Mouse (Mus musculus) CH12F3 (cell line): ENCODE data around the gene Macrod2.

ENCODE experiments used
- in situ Hi-C: fragments of 300-500 bp; cut with MboI; formaldehyde crosslinking; loops from 2 replicates; pipeline ENCODE4 v1.14.3; 2020; ENCODE audit warnings: low sequenced_read_pairs

Macrod2 gene

DNA sequence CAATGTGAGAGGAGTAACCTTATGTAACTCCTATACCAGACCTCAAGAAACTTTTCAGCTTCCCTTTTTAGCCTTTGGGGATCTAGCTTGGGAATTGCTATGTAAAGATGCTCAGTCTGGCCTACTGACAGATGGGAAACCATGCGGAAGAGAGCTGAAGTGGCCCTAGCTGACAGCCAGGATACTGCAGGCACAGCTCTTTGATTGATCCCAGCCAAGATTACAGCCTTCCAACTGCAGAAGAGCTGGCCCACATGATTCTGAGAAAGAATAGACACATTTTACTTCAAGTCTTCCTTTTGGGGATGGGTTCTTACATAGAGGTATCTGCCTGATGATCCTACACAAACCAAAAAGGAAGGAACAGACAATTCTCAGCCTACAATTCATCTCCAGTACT lies 387.9 kb downstream of the Macrod2 start:
- in situ Hi-C loops, result no loop called here

DNA sequence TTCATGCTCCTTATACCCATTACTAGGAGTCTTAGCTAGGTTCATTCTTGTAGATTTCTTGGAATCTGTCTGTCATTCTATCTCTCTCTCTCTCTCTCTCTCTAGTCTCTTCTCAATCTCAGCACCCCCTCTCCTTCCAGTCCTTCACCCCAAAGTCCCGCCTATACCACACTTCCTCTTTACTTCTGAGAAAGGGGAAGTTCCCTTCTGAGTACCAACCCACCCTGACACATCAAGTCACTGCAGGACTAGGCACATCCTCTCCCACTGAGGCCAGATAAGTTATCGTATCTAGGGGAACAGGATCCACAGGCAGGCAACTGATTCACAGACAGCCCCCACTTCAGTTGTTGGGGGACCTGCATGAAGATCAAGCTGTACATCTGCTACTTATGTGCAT lies 389.5 kb downstream of the Macrod2 start:
- in situ Hi-C loops, result no loop called here

DNA sequence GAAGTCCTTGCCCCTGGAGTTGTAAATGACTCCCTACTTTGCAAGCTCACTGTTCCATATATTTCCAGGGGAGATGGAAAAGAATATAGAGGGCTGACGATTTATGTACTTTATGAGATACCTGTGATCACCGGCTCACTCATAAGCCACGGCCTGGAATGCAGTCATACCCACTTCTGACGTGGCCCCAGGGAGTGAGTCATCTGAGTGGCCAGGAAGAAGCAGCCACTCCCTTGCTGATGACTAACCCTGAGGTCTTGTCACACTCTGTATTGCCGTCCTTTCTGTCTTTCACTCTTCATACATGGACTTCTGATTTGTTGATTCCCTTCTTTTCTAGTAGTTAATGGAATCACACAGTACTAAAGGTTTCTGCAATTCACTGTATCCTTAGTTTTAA lies 395.3 kb downstream of the Macrod2 start:
- in situ Hi-C loops, result no loop called here

DNA sequence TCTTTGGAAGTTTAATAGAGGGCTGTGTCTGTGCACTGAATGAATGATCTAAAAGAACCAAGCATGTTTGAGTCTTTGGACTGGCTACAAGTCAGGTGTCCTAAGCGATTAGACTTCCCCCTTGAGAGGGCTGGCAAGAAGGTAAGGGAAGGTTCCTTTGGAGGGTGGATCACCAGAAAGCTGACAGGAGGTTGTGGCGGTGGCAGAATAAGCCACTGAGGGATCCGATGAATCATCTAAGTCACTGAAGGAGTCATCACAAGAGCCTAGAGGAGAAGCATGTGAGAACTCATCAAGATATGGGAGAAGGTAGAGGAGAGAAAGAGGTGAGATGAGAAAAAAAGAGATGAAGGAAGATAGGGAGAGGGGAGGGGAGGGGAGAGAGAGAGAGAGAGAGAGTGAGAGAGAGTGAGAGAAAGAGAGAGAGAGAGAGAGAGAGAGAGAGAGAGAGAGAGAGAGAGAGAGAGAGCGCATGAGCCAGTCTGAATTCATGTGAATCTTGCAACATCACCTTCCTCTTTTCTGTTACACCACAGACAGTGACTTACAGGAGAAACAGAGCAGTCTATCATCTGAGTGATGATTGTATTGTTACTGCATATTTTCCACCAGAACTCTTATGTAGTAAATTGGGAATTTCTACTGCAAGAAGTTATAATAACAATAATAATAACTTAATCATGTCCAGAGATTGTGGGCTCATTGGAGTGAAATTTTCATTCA lies 398.9 kb downstream of the Macrod2 start:
- in situ Hi-C loops, result no loop called here

DNA sequence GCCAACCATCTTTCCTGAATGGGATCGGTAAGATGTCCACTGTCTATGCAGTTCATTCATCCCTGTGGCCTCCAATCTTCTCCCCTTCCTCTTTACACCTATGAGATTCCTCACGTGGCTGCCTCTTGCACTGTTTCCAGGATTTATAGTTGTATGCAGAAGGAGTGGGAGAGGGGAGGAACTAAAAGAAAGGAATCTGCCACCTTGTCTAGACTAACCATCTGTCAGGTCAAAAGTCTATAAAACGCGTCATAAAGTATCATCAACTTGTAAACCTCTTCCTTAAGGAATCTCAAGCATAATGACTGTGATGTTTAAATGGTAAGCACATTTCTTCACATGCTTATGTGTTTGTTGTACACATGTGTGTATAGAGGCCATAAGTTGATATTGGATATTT lies 416.6 kb downstream of the Macrod2 start:
- in situ Hi-C loops, result no loop called here

DNA sequence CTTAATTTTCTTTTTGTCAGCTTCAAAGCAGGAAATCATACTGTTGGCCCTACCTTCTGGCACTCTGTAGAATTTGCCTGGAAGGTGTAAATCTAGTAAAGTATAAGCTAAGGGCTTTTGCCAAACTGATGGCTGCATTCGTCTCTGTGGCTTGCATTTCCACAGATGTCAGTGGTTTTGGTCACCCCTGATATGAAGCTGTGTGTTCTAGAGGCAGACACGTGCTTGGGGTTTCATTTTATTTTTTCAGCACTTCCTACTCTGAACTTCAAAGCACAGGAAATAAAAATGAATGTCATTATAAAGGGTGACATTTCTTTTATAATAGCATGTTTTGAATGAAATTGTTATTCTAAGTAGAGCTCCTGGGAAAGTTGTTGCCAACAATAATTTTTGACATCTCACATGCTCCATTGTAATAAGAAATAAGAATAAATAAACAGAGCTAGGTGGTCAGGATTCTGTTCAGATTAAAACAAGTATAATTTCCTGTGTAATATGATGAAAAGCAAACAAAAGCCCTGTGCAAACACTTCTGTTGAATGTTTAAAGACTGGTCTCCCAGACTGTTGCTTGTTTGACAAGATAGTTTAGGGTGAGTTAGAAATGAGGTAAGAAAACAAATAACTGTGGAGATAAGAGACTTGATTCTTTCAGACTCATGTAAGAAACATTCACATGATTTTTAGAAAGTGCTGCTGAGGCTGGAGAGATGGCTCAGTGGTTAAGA lies 424.4 kb downstream of the Macrod2 start:
- in situ Hi-C loops, result no loop called here

DNA sequence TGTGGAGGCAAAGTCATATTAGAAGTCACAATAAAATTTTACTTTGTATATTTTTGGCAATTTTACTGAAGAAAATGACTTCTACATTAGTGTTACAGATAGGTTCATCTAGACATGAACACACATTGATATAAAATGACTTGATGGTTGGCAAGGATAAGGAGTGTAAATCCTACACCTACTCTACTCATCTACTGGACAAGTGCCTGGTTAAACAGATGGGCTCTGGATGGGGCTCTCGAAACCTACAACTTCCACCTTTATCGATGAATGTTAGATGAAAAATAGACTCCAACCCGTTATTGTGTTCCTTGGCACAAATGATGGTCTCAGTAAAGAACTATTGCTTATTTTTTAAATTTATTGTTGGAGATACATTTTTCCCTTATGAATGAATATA lies 427.3 kb downstream of the Macrod2 start:
- in situ Hi-C loops, result no loop called here

DNA sequence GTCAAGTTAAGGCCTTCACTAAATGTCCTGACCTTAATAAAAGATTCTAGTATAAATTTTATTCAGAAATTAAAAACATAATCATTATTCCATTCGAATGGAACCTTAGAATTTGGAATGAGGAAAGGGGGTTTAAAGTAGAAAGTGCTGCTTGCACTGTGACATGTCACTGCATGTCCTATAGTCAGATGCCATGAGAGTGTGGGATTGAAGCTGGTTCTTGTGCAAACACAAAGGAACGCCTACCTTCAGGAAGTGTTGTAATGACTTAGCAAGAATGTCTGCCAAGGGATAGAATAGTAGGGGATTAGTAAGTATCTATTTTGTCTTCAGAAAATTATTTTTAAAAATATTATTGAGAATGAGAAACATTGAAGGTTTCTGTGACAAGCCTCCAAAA lies 431.1 kb downstream of the Macrod2 start:
- in situ Hi-C loops, result no loop called here

DNA sequence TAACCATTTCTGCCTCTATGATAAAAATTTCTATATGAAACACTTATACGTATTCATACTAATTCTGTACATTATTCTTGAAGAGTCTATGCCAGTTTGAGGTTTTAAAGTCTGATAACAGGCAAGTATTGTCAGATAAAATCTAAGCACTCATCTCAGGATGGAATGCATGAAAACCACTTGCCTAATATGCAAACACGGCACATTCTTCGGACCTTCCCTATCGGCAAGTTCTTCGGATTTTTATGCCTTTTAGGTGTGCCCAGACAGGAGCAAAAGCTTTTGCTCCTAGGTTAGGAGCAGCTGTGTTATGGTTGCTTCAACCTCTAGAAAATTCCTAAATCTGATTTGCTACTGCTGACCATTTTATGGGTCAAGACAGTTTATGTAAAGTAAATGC lies 433.8 kb downstream of the Macrod2 start:
- in situ Hi-C loops, result no loop called here

DNA sequence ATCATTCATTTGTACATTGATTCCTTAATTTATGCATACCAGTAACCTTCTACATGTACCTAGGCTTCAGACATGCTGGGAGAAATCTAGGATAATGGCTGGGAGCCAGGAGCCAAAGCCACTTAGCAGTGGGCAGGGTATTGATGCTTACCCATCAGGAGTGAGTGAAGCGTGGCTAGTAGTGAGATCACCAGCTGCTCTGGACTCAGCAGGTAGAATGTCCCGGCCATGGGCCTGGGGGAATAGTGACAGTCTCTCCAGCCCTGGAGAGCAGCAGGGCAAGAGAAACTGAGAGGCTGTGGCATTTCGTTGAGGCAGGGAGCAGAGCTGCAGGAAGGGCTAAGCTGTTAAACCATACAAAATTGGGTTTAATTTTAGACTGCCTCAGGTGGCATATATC lies 435.0 kb downstream of the Macrod2 start:
- in situ Hi-C loops, result no loop called here

DNA sequence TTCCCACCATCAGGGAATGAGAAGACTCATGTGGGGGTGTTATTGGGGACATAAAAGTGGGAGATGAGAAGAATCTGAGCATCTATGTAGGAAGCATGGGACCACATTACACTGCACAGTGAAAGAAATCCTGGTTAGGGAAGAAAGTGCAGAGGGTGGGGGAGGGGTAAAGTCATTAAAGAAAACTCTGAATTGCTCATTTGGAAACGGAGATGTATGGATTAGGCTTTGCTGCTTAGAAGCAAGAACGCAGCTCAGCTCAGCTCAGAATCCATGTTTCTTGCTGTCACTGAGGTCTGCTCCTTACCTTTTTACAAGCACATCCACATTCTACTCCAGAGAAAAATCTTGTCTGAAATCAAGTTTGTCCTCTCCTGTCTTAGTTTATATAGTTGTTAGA lies 444.3 kb downstream of the Macrod2 start:
- in situ Hi-C loops, result no loop called here

DNA sequence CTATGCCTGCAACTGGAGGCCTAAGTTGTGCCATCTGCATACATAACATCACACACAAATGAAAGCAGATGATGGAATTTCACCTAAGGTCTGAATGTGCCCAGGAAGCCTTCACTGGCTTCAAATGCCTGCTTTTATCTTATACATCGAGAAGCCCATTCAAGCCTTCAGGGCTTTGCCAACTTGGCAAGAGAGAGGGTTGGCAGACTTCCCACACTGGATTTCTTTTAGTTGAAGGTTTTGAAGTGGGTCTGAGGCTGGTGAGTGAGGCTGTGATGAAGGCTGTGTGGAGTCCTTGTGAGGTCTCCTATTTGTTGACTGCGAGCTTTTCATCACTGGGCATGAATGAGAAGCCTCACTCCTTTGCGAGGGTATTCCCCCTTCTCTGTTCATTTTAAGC lies 444.8 kb downstream of the Macrod2 start:
- in situ Hi-C loops, result no loop called here

DNA sequence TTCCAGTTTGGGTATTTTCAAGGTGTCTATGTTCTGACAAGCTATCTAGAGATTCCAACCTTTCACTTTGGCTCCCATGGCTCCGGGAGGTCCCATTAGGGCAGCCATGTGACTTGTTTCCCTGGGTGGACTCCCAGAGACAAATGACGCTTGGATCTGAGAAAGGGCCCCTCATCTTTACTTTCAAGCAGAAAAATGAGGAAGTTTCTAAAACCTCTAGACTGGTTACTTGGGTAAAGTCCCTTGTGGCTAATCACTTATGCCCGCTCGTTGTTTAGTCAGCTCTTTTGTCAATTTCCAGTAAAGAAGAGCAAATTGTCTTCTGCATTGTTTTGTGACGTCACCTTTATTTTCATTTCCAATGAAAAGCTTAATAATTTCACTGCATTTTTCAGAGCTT lies 448.9 kb downstream of the Macrod2 start:
- in situ Hi-C loops, result no loop called here

DNA sequence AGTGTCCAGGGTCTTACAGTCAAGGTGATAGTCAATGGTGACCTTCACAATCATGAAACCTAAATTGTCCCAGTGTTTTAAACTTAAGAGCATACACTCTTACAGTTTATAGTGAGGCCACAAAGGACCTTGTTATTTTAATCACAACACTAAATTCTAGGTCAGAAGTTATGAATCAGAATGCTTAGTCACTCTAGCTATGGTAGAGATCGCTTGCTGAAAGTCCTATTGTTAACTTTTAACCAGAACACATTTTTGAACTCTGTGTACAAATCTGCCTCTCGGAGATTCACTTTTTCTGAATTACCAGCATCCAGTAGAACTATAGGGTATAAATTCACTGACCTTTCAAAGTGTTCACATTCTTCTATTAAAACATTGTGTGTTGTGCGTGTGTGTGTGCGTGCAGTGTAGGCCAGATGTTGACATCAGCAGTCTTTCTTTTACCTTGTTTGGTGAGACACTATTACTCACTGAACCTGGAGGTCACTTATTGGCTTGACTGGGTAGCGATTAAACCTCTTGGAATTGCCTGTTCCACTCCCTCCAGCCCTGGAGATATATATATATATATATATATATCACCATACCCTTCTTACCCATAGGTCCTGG lies 452.8 kb downstream of the Macrod2 start:
- in situ Hi-C loops, result no loop called here

DNA sequence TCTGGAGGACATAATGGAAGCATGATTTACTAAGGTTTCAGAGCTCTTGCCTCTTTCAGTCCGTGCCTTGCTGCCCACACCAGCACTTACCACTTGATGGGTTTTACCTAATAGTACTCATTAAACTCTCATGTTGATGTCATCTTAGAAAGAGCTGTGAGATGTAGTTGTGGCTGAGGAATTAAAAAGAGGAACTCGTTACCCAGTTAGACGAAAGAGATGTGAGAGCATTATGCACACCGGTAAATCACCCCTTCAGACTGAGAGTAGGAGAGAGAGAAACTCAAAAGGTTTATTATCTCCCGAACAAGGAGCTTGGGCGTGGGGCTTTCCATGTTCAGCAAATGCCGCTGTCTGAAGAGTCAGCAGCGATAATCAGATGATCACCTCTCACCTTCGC lies 458.4 kb downstream of the Macrod2 start:
- in situ Hi-C loops, result no loop called here

DNA sequence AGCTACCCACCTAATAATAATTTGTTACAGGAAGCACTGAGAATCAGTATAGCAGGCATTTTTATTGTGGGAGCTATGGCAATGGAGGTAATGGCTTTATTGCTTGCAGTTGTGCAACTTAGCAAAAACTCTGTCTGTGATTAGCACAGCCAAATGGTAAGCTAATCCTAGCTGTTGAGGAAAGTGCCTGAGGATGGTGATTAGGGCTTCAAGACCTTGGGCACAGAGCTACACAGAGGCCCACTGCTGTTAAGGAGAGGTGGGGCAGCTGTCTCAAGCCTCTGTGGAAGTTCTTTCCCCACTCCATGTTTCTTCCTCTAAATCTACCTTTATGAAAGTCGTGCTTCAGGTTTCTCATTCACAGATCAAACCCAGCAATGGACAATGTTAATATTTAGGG lies 466.2 kb downstream of the Macrod2 start:
- in situ Hi-C loops, result no loop called here

DNA sequence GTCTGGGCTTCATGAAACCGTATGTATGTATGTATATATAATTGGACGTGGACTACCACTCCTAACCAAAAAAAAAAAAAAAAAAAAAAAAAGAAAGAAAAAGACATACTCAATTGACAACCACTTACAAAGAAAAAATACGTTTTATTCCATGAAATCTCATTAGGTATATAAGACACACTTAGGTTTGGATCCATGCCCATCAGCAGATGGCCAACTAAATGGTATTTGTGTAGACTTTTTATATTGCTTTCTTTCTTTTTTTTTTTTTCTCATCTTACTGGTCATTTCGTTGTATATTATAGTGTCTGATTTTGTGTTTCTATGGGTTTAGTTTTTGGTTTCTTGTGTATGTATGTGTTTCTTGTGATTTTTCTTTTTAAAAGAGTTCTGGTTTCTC lies 467.6 kb downstream of the Macrod2 start:
- in situ Hi-C loops, result no loop called here

DNA sequence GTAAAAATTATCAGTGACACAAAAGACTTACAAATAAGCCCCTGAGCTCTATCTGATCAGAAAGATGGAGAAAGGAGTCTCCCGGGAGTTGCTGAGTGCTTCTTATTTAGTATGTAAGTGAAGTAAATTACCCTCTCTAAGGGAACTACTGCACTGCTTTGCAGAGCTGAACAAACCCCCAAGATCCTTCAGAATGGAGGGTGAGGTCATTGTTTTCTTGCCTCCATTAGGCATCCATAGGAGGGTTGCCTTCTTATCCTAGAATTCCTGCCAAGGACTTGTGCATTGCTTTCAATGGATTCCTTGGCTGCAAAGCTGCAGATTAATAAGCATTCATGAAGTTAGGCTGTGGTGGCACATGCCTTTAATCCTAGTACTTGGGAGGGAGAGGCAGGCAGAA lies 470.5 kb downstream of the Macrod2 start:
- in situ Hi-C loops, result no loop called here

DNA sequence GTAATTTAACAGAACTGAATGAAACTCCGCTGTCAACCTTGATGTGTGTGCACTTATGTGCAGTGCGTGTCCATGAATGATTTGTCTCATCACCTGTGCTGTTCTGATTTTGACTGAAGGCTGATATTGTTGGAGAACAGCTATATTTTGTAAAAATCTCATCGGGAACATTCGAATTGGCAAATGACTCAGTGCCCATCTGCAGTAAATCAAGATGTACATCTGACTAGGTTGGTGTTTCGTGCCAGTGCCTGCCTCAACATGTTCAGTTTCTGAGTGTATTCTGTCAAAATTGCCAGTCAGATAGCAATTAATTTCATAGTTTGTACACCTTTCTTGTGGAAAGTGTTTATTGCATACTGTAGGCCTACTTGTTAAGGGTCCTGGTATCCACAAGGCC lies 472.0 kb downstream of the Macrod2 start:
- in situ Hi-C loops, result no loop called here

DNA sequence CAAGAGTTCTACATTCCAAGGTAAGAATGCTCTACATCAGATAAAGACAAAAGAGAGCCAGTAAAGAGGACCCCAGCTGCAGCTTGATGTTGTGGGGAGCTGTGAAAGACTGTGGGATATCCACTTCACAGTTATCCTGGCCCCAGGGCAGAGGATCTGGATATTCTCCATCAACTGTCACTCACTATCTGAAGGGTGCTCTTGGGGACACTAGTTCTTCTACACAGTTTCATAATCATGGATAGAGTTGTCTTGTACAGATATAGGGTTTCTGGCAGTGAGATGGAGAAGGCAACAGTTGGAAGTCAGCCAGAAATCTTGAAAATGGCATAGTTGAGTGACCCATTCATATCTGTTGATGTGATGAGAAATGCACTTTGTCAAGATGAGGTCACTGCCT lies 490.1 kb downstream of the Macrod2 start:
- in situ Hi-C loops, result no loop called here

DNA sequence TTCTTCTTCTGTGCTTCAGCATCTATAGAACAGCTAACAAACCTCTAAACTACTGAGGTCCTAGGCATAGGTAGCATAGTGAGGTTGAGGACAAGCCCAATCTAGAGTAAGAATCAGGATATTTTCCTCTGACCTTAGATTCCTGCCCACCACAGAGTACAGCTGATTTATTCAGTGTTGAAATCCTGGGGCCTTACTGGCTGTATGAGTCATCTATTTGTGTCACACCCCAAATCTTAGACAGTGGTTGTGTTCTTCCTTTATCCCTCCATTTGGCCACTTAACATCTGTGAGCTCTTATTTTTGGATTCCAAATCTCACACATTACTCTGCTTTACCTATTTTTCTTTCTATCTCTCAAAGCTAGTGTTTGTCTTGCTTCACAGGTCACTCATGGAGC lies 495.6 kb downstream of the Macrod2 start:
- in situ Hi-C loops, result no loop called here

DNA sequence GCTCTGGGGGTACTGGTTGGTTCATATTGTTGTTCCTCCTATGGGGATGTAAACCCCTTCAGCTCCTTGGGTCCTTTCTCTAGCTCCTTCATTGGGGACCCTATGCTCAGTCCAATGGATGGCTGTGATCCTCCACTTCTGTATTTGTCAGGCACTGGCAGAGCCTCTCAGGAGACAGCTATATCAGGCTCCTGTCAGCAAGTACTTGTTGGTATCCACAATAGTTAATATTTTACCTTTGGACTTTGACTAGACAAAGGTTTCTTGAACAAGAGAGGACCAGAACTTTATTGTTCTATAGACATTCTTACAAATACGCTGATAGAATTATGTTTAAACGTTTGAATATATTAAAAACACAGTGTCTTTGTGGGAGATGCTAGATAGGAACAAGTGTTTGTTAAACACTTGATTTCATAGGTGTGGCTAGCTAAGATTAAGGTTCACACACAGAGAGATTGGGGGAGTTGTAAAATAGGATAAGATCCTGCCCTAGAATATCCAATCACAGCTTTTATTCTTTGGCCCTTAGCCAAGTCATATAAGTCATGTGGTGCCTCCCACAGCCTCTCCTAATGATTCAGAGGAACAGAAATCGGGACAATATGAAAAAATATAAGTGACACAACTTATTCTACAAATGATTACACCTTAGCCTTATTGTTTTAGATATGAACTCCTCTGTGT lies 501.4 kb downstream of the Macrod2 start:
- in situ Hi-C loops, result no loop called here
